Mouse (Mus musculus) midbrain, embryonic 16.5 days (tissue): Measurements from ENCODE around the gene Brsk1. TPM values are rescaled to one million over a fixed set of nuclear protein-coding genes. Genes with fewer than 3 reads are reported as not detected.

Experiments used
- ATAC-seq: fragments of 200-750 bp; cut with Nextera tagmentation; 2 replicates; pipeline ENCODE4 v1.8.0; 2017; ENCODE audit warnings: moderate TSS enrichment
- H3K27ac ChIP-seq: fragments of 300-500 bp; sonication (generic); 2 replicates; pipeline ENCODE4 v1.5.1; 2014; ENCODE audit warnings: mild to moderate bottlenecking, low read length, mixed read lengths
- H3K27me3 ChIP-seq: fragments of 300-500 bp; sonication (generic); 2 replicates; pipeline ENCODE4 v1.6.1; 2014; ENCODE audit warnings: low read depth, low read length, mixed read lengths; ENCODE audit not compliant: control insufficient read depth, insufficient read depth
- H3K36me3 ChIP-seq: fragments of 300-500 bp; sonication (generic); 2 replicates; pipeline ENCODE4 v1.6.1; 2014; ENCODE audit warnings: mild to moderate bottlenecking, low read length, moderate library complexity, mixed read lengths; ENCODE audit not compliant: control insufficient read depth, insufficient read depth
- H3K4me1 ChIP-seq: fragments of 300-500 bp; sonication (generic); 2 replicates; pipeline ENCODE4 v1.6.1; 2014; ENCODE audit warnings: mild to moderate bottlenecking, low read length, mixed read lengths; ENCODE audit not compliant: control insufficient read depth, insufficient read depth
- H3K4me2 ChIP-seq: fragments of 300-500 bp; sonication (generic); 2 replicates; pipeline ENCODE4 v1.6.1; 2014; ENCODE audit warnings: mild to moderate bottlenecking, low read length, mixed read lengths
- H3K4me3 ChIP-seq: fragments of 300-500 bp; sonication (generic); 2 replicates; pipeline ENCODE4 v1.5.1; 2014; ENCODE audit warnings: low read depth, mild to moderate bottlenecking, low read length, moderate library complexity, mixed read lengths
- H3K9ac ChIP-seq: fragments of 300-500 bp; sonication (generic); 2 replicates; pipeline ENCODE4 v1.6.1; 2014; ENCODE audit warnings: low read depth, low read length, mixed read lengths
- H3K9me3 ChIP-seq: fragments of 300-500 bp; sonication (generic); replicated peaks from 2 replicates; pipeline ENCODE4 v1.6.1; 2014; ENCODE audit warnings: mild to moderate bottlenecking, low read length, mixed read lengths; ENCODE audit not compliant: control insufficient read depth, poor library complexity, severe bottlenecking
- WGBS: fragments of 180-500 bp; shearing (Covaris S2); extraction: QIAGEN DNeasy Blood & Tissue Kit; methylation state at CpG from one replicate; pipeline ENCODE4 v1.1.7; 2014; 5-methylcytosine and 5-hydroxymethylcytosine counted together
- polyA plus RNA-seq: library from polyadenylated mRNA; unstranded; fragments of >200 nt; fragmentation: Nextera tagmentation; extraction: Ambion mirVana; gene quantifications from 2 replicates; pipeline ENCODE4 v1.2.1, GENCODE M21; 2015

Gene Brsk1
- polyA plus RNA-seq, 1 experiment from 2014 or later, result 7.5 TPM

DNA sequence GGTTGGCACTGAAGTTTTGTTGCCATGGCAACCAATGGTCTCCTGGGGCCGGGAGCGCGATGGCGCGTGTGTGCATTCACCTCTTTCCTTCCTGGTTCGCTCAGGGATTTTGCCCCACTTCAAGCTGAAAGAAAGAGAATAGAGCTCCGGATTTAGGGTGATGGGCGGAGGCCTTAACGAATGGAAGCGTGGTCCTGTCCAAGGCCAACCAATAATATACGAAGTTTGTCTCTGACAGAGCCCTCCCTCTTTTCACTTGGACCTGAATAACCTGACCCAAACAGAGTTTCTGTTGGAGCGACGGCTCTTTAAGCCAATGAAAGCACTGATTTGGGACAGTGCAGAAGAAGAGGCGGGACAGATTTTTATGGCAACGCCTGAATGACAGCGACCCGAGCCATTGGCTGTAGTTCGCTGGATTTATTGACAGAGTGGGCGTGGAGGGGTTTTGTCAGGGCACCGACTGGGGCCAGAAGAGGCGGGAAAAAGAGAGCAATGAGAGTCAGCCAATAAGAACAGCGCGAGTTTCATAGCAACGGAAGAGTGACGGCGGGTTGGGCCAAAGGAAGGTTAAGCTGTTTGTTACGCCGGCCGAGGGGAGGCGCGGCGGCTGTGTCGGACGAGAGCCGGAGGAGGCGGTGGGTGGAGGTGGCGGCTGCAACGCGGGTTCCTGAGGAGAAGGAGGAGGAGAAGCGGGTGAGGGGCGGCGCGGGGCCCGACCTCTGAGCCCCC lies 49.3 kb downstream of the Brsk1 start, which contains the start of gene Kmt5c:
TSS of gene Kmt5c (plus strand) at position 572 of the 732 bp plus-strand sequence.
- WGBS, result 0% methylated on average over 40 of the region's 44 CpGs
- Histone ChIP-seq H3K27me3 (no peaks in the 10 kb centered on the region), H3K9ac (peak within 1 kb of the TSS; percentile 83), H3K27ac (peak within 1 kb of the TSS; percentile 94), H3K9me3 (no peaks in the 10 kb centered on the region), H3K4me1 (peaks cover 26% of the 10 kb centered on the region), H3K4me2 (peak within 1 kb of the TSS; percentile 71), H3K4me3 (peak within 1 kb of the TSS; percentile 59), H3K36me3 (no peaks in the 10 kb centered on the region)
- peak; percentile 98 for ATAC-seq

DNA sequence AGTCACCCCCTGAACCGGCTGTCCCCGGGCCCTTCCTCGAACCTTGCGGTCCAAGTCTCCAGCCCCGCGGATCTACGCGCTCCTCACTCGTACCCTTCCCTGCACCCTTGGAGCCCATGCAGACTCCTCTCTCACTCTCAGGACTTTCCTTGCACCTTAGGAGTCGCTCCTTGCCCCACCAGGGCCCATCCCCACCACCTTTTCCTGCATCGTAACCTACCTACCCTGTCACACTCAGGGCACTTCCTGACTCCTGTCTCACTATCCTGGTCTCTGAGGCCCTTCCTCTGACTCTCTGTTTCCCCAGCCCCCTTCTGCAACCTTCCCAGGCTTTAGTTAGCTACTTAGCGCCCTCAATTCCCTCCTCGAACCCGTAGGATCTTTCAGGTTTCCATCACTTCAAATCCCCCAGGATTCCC lies 49.9 kb downstream of the Brsk1 start:
- no peaks in the 10 kb centered on the region for H3K9me3 ChIP-seq
- H3K27ac ChIP-seq, result peak overlapping the region; percentile 94
- peak; percentile 47 for ATAC-seq
- H3K4me1 ChIP-seq, result peaks cover 26% of the 10 kb centered on the region
- peak overlapping the region; percentile 71 for H3K4me2 ChIP-seq
- peak overlapping the region; percentile 59 for H3K4me3 ChIP-seq
- H3K9ac ChIP-seq, result peak overlapping the region; percentile 83
- no peaks in the 10 kb centered on the region for H3K27me3 ChIP-seq
- 0% methylated on average over 14 of the region's 14 CpGs for WGBS
- no peaks in the 10 kb centered on the region for H3K36me3 ChIP-seq

DNA sequence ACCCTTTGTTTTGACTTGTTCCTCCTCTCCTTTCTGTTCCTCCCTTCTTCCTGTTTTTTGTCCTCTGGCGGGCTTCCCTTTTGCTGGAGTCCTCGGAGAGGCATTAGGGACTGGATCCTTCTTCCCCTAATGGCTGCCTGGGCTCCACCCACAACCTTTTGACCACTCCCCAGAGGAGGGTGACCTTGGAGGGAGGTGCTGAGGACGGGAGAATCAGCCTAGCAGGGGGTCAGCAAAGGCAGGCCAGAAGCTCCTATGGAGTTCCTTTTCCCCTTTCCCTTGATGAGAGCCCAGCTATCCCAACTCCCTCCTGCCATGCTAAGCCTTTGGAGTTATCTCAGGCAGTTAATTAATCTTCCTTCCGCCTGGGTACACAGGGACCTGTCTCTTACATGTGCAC lies 50.7 kb downstream of the Brsk1 start:
- peaks cover 26% of the 10 kb centered on the region for H3K4me1 ChIP-seq
- H3K4me2 ChIP-seq, result peak overlapping the region; percentile 71
- ATAC-seq, result no peak
- 4% methylated on average over 4 of the region's 4 CpGs for WGBS
- H3K4me3 ChIP-seq, result peak overlapping the region; percentile 59
- peak overlapping the region; percentile 83 for H3K9ac ChIP-seq
- peaks cover 3% of the 10 kb centered on the region for H3K36me3 ChIP-seq
- no peaks in the 10 kb centered on the region for H3K27me3 ChIP-seq
- H3K27ac ChIP-seq, result peak overlapping the region; percentile 94
- H3K9me3 ChIP-seq, result no peaks in the 10 kb centered on the region

DNA sequence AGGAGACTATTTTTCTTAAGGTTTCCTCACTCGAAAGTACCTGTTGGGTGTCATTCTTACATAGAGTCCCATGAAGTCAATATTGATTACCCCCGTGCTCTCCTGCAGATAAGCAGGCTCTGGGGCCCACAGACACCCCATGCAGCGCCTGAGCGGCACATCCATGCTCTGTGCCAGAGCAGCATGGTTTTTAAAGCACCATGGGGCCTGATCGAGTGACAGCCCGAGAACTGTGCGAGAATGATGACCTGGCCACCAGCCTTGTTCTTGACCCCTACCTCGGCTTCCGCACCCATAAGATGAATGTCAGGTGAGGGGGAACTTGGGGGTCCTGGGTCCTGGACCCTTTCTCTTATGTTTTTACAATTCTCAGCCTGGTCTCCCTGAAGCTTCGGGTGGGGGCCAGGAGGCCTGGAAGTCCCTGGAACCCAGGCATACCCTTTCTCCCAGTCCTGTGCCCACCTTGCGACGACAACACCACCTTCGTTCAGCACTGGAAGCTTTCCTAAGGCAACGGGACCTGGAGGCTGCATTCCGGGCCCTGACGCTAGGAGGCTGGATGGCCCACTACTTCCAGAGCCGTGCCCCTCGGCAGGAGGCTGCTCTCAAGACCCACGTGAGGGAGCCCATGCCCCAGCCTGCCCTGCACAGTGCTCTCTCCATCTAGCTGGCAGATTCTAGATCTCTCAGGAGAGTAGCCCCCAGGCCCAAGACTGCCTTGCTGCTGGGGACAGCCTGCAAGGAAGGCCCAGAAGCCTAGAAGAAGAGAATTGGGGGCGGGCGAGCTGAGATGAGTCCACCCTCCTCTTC lies 51.5 kb downstream of the Brsk1 start:
- no peak for ATAC-seq
- Histone ChIP-seq H3K27me3 (no peaks in the 10 kb centered on the region), H3K27ac (peak overlapping the region; percentile 94), H3K36me3 (peaks cover 7% of the 10 kb centered on the region), H3K9me3 (no peaks in the 10 kb centered on the region), H3K4me1 (peaks cover 26% of the 10 kb centered on the region), H3K4me3 (no peak overlapping the region; the same call in 1 of the 2 replicates), H3K4me2 (peak overlapping the region; percentile 71), H3K9ac (peak overlapping the region; percentile 47)
- 74% methylated on average over 21 of the region's 21 CpGs for WGBS

DNA sequence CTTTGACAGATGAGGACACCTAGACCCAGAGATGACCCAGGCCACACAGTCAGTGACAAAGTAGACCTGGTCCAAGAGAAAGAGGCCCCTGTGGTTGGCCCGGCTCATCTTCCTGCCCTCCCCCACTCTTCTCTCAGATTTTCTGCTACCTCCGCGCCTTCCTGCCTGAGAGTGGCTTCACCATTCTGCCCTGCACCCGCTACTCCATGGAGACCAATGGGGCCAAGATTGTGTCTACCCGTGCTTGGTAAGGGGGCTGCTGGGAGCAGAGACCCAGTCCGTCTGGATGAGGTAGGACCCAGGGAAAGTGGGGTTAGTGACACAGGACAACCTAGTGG lies 52.0 kb downstream of the Brsk1 start:
- Histone ChIP-seq H3K4me3 (no peak overlapping the region), H3K36me3 (peaks cover 10% of the 10 kb centered on the region), H3K4me2 (no peak overlapping the region), H3K4me1 (peaks cover 26% of the 10 kb centered on the region), H3K27ac (no peak overlapping the region), H3K9me3 (no peaks in the 10 kb centered on the region), H3K27me3 (no peaks in the 10 kb centered on the region), H3K9ac (peak overlapping the region; percentile 47; the same call in 1 of the 2 replicates)
- ATAC-seq, result no peak
- 88% methylated on average over 6 of the region's 6 CpGs for WGBS

DNA sequence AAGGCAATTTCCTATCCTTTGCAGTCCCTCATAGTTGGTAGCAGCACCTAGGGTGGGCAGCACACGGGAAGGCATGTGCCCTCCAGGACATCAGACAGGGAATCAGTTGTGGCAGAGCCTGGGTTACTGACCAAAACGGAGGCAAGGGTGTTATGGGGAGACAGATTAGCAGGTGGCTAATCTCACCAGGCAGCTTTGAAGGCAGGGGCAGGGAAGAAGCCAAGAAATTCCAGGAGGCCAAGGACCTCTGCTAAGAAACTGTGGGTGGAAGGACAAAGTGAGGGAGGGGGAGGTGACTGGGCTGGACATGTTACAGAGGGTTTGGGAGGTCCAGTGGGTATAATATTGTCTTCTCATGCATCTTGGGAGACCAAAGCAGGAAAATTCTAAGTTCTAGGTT lies 53.0 kb downstream of the Brsk1 start:
- Histone ChIP-seq H3K9ac (no peak overlapping the region), H3K27ac (no peak overlapping the region), H3K9me3 (no peaks in the 10 kb centered on the region), H3K36me3 (peaks cover 10% of the 10 kb centered on the region), H3K27me3 (no peaks in the 10 kb centered on the region), H3K4me3 (no peak overlapping the region), H3K4me1 (peaks cover 25% of the 10 kb centered on the region), H3K4me2 (no peak overlapping the region)
- ATAC-seq, result no peak
- WGBS, result 67% methylated on average over 2 of the region's 2 CpGs

DNA sequence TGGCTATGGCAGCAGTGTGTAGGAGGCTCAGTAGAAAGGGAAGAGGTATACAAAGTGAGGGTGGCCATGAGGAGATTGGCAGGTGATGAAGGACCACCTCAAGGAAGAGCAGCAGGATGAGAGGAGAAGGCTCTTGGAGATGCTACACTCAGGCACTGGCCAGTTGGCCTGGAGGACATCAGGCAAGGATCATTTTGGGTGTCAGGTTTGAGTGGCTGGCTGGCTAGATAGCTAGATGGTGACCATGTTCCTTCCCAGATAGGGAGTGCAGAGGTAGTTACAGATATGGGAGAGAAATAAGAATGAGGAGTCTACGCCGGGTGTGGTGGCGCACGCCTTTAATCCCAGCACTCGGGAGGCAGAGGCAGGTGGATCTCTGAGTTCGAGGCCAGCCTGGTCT lies 54.5 kb downstream of the Brsk1 start:
- 98% methylated on average over 6 of the region's 6 CpGs for WGBS

DNA sequence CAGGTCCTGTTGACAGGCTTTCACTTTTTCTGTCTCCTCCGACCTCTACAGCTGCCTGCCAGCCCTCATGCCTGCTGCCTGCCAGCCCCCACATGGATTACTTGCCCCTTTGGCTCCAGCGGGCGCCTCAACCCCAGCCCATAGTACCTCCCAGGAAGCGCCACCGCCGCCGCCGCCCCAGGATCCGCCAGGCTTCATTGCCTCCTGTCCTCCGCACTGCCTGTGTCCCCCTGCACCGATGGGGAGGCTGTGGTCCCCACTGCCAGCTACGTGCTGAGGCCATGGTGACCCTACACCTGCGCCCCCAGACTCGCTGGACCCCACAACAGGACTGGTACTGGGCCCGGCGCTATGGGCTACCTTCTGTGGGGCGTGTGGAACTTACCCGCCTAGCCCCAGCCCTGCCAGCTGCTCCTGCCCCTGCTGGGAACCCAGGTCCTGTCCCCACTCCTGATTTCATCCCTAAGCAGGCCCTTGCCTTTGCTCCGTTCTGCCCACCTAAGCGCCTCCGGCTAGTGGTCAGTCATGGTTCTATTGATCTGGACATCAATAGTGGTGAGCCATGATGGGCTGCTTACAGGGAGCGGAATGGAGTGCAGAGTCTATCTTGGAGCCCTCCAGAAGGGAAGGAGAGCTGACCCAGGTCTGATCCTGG lies 56.0 kb downstream of the Brsk1 start:
- no peak for ATAC-seq
- H3K9me3 ChIP-seq, result no peaks in the 10 kb centered on the region

More for the DNA sequence above, 54.5 kb downstream of the Brsk1 start:
- Histone ChIP-seq H3K4me2 (no peak overlapping the region), H3K4me3 (no peak overlapping the region), H3K4me1 (peaks cover 16% of the 10 kb centered on the region), H3K27ac (no peak overlapping the region), H3K36me3 (peaks cover 10% of the 10 kb centered on the region), H3K9me3 (no peaks in the 10 kb centered on the region), H3K9ac (no peak overlapping the region), H3K27me3 (no peaks in the 10 kb centered on the region)
- ATAC-seq, result no peak

More for the DNA sequence above, 56.0 kb downstream of the Brsk1 start:
- H3K36me3 ChIP-seq, result peaks cover 10% of the 10 kb centered on the region
- WGBS, result 84% methylated on average over 22 of the region's 22 CpGs
- H3K27me3 ChIP-seq, result no peaks in the 10 kb centered on the region
- H3K4me2 ChIP-seq, result no peak overlapping the region
- H3K4me3 ChIP-seq, result no peak overlapping the region
- 0 out of 2 replicates have a peak overlapping the region, but pooled peaks have one; percentile 20 for H3K9ac ChIP-seq
- H3K27ac ChIP-seq, result no peak overlapping the region
- peaks cover 11% of the 10 kb centered on the region for H3K4me1 ChIP-seq
